Mouse (Mus musculus): ENCODE data around the gene Cdk17.
A peak's percentile ranks its signal among the peaks of the same experiment; 100 is the strongest.

Gene Cdk17

GRCm38 (mm10) chr10:93265833-93266232 lies 105.2 kb downstream of the Cdk17 start:
- no peak for DNase-seq

- no peak for DNase-seq
Measured at GRCm38 (mm10) chr10:93266521-93266920, 105.8 kb downstream of the Cdk17 start.

DNA sequence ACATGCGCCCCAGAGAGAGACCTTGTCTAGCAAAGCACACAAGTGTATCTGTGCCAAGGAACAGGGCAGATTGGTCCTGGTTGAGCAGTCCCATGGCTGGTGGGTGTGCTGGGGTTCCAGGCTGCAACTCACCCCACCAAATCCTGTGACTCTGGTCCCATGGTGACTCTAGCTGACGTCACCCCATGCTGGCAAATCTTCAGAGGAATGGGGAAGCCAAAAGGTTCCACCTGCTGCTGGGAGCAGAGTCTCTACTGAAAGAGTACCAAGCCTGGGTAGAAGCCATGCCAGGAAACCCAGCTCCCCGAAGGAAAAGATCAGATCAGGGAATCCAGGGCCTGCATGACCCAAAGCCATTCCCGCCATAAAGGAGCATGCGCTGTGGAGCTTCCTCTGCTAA lies 106.8 kb downstream of the Cdk17 start:
- no peak for DNase-seq

DNA sequence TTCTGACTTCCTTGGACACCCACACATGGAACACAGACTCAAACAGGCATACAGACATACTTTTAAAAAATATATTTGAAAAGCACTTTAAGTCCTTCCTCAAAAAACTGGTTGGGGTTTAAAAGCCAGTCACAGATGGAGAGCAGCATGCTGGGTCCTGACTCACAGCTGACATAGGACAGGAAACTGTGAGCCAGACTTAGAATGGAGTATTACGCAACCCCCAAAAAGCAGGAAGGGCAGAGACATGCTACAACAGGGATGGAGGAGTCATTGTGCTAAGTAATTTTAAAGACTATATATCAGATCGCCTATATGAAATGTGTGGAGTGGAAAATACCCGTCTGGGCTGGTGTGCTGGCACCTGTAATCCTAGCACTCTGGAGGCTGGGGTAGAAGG lies 107.7 kb downstream of the Cdk17 start:
- DNase-seq, result no peak

GRCm38 (mm10) chr10:93269744-93270143 lies 109.1 kb downstream of the Cdk17 start:
- DNase-seq, result no peak

- DNase-seq, result no peak
Measured at GRCm38 (mm10) chr10:93270889-93271460, 110.3 kb downstream of the Cdk17 start.

GRCm38 (mm10) chr10:93271831-93272230 lies 111.2 kb downstream of the Cdk17 start:
- peak; percentile 44 to 58 for DNase-seq

GRCm38 (mm10) chr10:93272986-93273982 lies 112.6 kb downstream of the Cdk17 start:
- peak; percentile 68 to 78 for DNase-seq

GRCm38 (mm10) chr10:93274277-93274696 lies 113.6 kb downstream of the Cdk17 start:
- DNase-seq, result peak in 1 of 2 experiments; percentile 43

DNA sequence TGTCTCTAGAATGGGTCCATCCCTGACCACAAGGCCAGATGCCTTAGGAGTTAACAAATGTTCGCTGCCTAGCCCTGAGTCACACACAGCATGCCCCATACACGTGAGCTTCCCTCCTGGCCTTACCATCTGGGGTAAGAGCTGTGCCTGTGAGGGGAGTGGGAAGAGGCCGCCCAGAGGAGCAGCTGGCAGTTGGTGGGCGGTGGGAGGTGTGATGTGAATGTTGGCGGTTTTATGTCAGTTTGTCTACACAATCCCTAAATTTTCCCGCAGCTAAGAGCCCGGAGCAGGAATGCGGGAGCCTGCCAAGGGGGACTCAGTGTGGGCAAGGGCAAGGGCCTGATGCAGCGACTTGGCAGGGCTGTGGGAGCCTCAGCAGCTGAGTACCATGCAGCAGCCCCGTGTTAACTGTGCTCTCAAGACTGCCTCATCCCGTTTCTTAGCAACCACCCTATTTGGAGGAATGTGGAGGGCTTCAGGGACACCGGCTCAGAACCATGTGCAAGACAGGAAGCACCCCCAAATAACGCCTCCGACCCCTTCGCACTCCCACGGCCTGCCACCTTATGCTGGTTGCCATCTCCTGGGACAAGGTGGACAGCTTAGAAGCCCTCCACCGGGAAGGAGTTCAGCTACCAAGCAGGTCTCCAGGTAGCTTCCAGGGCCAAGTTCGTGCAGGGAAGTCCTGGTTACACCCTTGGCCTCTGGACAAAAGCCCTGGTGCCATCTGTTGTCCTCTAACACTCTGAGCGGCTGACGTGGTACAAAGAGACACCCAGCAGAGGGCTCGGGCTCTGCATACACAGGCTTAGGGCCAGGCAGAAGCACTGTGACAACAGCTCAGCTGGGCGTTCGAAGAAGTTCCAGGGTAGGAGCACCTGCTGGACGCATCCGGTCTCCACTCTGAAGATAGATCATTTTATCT lies 114.8 kb downstream of the Cdk17 start:
- DNase-seq, result peak in 1 of 2 experiments; percentile 32

DNA sequence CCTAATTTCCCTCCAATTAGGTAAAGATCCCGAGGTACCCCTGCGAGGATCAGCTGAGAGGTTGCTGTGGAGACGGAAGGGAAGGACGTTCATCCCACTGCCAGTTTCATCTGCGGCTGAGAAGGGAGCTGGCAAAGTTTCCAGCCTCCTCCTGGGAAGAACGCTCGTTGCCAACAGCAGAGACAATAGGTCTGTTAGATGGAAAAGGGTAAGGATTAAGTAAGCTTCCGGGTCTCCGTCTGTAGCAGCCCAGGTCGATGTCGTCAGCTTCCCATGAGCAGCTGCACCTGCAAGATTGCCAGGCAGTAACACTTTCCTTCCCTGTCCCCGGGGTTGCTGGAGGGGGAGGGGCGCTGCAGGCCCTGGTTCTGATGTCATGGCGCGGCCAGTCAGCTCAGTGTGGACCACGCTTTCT lies 115.7 kb downstream of the Cdk17 start:
- peak; percentile 71 to 86 for DNase-seq

GRCm38 (mm10) chr10:93276857-93277256 lies 116.2 kb downstream of the Cdk17 start:
- DNase-seq, result peak in 1 of 2 experiments; percentile 26

DNA sequence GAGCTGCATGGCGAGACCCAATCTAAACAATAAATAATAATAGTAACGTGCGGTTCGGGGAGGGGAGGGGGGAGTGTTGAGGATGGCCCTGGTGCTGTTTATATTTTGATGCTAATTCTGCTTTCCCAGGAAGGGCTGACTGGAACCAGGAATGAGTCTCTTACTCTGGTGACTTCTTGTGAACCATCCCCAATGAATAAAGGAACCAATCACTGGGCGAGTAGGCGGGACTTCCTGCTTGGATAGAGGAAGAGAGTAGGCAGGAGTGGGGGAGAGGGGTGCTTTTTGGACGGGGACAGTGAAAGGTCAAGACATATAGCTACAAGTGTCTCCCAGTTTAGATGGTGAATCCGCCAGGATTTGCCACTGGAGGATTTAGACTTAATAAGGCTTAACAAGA lies 117.7 kb downstream of the Cdk17 start:
- DNase-seq, result peak in 1 of 2 experiments; percentile 26

GRCm38 (mm10) chr10:93279062-93279461 lies 118.4 kb downstream of the Cdk17 start:
- peak in 1 of 2 experiments; percentile 31 for DNase-seq

- peak in 1 of 2 experiments; percentile 52 for DNase-seq
Measured at GRCm38 (mm10) chr10:93280586-93280985, 119.9 kb downstream of the Cdk17 start.

DNA sequence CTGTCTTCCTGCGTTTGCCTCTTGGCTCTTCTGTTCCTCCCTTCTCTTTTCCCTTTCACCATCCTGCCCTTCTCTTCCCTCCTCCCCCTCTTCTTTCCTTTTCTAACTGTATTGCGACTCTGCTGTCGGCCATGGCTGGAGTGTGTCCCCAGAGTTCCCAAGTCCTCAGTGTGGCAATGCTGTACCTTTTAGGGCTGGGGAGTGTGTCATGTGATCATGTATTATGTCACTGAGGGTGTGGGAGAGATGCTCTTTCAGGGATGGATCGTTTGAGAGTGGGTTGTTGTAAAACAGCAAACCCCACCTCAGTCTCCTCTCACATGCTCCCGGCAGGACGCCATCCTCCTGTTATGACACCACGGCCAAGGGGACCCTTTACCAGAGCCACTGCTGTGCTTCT lies 120.4 kb downstream of the Cdk17 start:
- DNase-seq, result no peak

DNA sequence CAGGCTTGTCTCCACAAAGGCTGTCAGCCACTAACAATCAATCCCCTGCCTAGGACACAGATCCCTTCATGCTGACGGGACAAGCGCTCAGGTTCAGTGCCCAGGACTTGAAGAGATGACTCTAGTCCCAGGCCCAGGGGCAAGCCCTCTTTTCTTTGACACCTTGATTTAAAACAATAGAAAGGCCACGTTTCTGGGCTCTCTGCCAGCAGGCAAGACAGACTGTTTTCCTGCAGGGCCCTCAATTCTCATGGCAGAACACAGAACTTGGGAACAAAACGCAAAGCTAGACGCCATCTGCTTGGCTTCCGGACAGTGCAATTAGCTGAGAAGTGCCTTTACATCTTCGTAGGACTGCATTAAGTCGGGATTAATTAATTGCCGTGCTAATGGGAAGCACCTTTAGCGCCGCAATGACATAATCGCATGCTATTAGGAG lies 121.9 kb downstream of the Cdk17 start:
- DNase-seq, result peak; percentile 85 to 88

DNA sequence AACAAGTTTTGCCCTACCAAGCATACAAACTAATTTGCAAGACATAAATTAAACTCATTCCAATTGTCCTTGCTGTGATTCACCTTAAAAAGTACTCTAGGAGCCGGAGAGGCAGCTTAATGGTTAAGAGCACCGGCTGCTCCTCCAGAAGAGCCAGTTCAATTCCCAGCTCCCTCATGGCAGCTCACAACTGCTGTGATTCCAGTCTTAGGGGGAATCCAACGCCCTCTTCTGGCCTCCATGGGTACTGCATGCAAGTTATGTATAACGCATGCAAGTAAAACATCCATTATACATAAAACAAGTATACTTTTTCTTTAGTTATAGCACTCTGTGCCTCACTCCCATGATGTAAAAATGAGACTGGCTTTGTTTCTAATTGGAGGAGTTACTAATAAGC lies 122.6 kb downstream of the Cdk17 start:
- peak in 1 of 2 experiments; percentile 42 for DNase-seq

DNA sequence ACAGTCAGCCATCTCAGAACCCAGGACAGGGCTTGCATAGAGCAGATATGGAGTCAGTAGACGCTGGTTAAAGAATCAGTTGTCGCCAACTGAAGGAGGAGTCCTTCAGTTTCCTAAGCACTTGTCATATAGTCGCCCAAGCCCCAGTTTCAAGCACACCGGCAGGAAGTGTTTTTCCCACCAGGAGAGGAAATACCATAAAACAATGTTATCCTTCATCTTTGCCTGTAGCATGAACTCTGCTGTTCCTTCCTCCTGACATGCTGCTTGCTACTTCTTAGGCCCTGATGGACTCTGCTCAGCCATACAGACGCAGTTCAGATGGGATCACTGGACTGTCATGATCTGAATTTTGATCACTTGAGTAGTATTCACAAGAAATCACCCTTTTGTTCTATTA lies 124.8 kb downstream of the Cdk17 start:
- no peak for DNase-seq

- DNase-seq, result no peak
Measured at GRCm38 (mm10) chr10:93287551-93288145, 127.0 kb downstream of the Cdk17 start.

DNA sequence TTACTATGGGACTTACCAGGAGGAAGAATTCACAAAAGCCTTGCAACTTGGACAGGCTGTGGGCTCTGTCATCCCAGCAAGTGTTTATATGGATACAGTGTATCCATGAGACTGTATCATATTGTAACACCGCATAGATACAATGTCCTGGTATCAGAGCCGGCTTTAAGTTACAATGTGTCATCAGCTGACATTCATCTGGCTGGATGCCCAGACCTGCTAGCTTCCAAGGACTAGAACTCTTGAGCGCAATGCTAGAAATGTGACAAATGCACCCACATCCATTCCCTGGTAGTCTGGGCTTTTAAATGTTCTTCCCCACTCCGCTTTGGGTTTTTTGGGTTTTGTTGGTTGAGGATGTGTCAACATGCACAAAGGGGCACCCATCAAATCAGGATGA lies 127.7 kb downstream of the Cdk17 start:
- peak in 1 of 2 experiments; percentile 74 for DNase-seq

DNA sequence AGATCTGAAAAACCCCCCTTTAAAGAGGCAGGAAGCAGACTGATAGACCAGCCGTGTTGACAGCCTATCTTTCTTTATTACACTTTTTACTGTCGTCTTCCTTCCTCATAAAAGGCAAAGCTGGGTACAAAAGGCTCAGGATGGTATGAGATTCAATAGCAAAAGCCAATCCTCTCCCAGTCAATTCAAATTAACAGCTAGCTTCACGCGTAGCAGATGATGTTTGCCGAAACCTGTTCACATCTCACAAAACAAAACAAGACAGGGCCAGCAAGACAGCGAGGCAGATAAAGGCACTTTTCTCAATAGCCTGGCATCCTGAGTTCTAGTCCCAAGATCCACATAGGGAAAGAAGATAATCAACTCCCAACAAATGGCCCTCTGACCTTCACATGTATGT lies 128.7 kb downstream of the Cdk17 start:
- DNase-seq, result no peak

All from kidney, postnatal 25 days (tissue).